Mouse (Mus musculus) kidney, adult 10 weeks (tissue): ENCODE measurements around the gene Tmem204. TPM values are rescaled to one million over a fixed set of nuclear protein-coding genes. Genes with fewer than 3 reads are reported as not detected.

Experiments used
- polyA plus RNA-seq: library from polyadenylated mRNA; stranded (reverse); fragments of 350-450 nt; fragmentation: Illumina TruSeq; extraction: RNeasy Lipid Tissue Mini Kit (QIAGEN cat#74804); gene quantifications from one replicate; pipeline ENCODE4 v1.2.3, GENCODE M21; 2014; ENCODE audit warnings: low read depth, low replicate concordance

The Tmem204 gene
- polyA plus RNA-seq: 16.4 TPM

DNA sequence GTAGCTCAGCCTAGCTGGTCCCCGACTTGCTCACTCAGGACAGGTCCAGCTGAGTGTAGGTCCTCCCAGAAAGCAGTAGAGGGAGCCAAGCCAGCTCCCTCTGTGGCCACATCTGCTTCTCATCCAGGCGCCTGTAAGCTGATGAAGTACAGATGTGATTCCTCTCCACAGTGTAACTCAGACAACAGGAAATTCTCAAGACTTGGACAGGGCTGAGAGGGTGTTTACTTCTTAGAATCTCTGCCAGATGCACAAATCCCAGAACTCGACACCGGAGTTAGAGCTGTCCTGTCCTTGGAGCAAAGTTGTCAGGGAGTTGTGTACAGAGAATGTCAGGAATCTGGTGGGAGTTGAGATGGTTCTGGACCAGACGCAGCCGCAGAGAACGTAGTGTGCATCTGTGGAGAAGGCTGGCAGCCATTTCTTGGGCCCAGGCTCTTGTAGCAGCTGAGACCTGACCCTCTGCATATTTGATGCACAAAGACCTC, at the start of gene Tmem204:
TSS of gene Tmem204 (minus strand) at position 148 of the 488 bp plus-strand sequence.

GRCm38 (mm10) chr17:25120406-25120805, 37.0 kb upstream of the Tmem204 start, which contains the start of gene Ptx4:
Ptx4 (plus strand) TSS chr17:25120760.

DNA sequence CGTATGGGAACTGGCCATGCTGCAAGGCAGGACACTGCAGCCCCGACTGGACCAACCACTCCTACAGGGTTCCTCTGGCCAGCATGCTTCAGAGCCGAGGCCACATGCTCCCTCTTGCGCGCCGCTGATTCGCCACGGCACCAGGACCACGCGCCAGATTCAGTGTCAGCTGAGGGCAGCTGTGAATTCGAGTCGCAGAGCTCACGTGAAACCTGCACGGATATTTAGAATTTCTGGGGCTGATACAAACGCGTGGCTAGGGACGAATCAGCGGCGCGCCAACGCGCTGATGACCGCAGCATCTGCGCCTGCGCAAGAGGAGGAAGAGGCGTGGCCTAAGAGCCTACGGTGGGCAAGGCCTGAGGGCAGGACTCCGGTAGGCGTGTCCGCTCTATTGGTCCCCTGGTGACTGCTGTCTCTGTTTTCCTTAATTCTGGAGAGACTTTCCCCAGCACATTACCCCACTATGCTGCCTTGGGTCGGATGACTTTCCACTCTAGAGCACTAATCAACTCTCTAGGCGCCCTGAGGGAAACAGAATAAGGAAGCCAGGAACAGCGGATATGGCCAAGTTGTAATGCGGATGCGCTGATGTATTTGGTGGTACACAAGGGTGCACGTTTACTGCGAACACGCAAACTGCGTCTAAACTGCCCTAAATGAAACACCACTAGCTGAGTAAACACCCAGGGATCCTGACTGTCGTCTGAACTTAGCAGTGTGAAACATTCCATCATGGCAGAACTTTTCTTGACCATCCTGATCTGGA, 32.5 kb upstream of the Tmem204 start, which contains the start of gene Telo2:
TSS of gene Telo2 (minus strand) at position 304 of the 769 bp plus-strand sequence.

GRCm38 (mm10) chr17:25015655-25016291, 67.6 kb downstream of the Tmem204 start, which contains the start of the genes Cramp1l and Ift140:
Cramp1l (minus strand) TSS chr17:25015788.
Ift140 (plus strand) TSS chr17:25016085.

Other genes with a start within 250 kb of the Tmem204 start
- 52.5 TPM for gene Hagh, start 243.4 kb downstream of the Tmem204 start, polyA plus RNA-seq
- gene Fahd1, start 233.2 kb downstream of the Tmem204 start, polyA plus RNA-seq: 332 TPM
- gene Igfals, start 217.6 kb downstream of the Tmem204 start, polyA plus RNA-seq: 0.77 TPM
- gene Nubp2, start 197.2 kb downstream of the Tmem204 start, polyA plus RNA-seq: 4.9 TPM
- 0.61 TPM for gene Spsb3, start 196.9 kb downstream of the Tmem204 start, polyA plus RNA-seq
- 1.6 TPM for gene Eme2, start 188.5 kb downstream of the Tmem204 start, polyA plus RNA-seq
- gene Mrps34, start 188.5 kb downstream of the Tmem204 start, polyA plus RNA-seq: 1.1 TPM
- gene Nme3, start 187.1 kb downstream of the Tmem204 start, polyA plus RNA-seq: 3.3 TPM
- gene Mapk8ip3, start 146.6 kb downstream of the Tmem204 start, polyA plus RNA-seq: 3.3 TPM
- 80.0 TPM for gene Jpt2, start 122.9 kb downstream of the Tmem204 start, polyA plus RNA-seq
- gene Cramp1l, start 67.8 kb downstream of the Tmem204 start, polyA plus RNA-seq: 4.7 TPM
- gene Ift140, start 67.5 kb downstream of the Tmem204 start, polyA plus RNA-seq: 7.6 TPM
- gene Telo2, start 32.4 kb upstream of the Tmem204 start, polyA plus RNA-seq: 2.3 TPM
- not detected for gene Ptx4, start 37.2 kb upstream of the Tmem204 start, polyA plus RNA-seq
- 5.4 TPM for gene Clcn7, start 49.8 kb upstream of the Tmem204 start, polyA plus RNA-seq
- gene Ccdc154, start 78.9 kb upstream of the Tmem204 start, polyA plus RNA-seq: not detected
- gene Gm38655, start 91.9 kb upstream of the Tmem204 start, polyA plus RNA-seq: not detected
- 17.3 TPM for gene BC003965, start 101.0 kb upstream of the Tmem204 start, polyA plus RNA-seq
- gene Unkl, start 104.8 kb upstream of the Tmem204 start, polyA plus RNA-seq: 29.1 TPM
- gene Gnptg, start 156.5 kb upstream of the Tmem204 start, polyA plus RNA-seq: 25.4 TPM
- gene Tsr3, start 156.6 kb upstream of the Tmem204 start, polyA plus RNA-seq: 3.8 TPM
- not detected for gene Baiap3, start 172.8 kb upstream of the Tmem204 start, polyA plus RNA-seq
- gene Ube2i, start 191.0 kb upstream of the Tmem204 start, polyA plus RNA-seq: 148 TPM
- not detected for gene Prss34, start 214.8 kb upstream of the Tmem204 start, polyA plus RNA-seq
- not detected for gene Prss28, start 225.1 kb upstream of the Tmem204 start, polyA plus RNA-seq
- not detected for gene Prss29, start 235.1 kb upstream of the Tmem204 start, polyA plus RNA-seq